12 mouse cellular contexts compared by ENCODE assay signal in genomic region chr1:77505263-77505662, GRCm38 (mm10). TPM values are rescaled to one million over a fixed set of nuclear protein-coding genes. Genes with fewer than 3 reads are reported as not detected.
DNase-seq lines count a peak whose midpoint lies in the region; ATAC-seq and TF ChIP-seq lines count a peak whose summit lies in the region.
"Had no signal": no experiment of that assay in that cellular context is flagged by ENCODE, and none has a peak within 500 bp of the region (broad histone marks: within the 10 kb centered on the region; RNA-seq: fewer than 3 reads in every experiment).

No protein-coding gene starts in this region.

- no peak for ATAC-seq in lung, embryonic 15.5 days (ENCODE audit: borderline replicate concordance, extremely low read depth, low FRiP score, low TSS enrichment)
- ATAC-seq in forebrain, embryonic 12.5 days (ENCODE audit: low FRiP score): no peak
- ATAC-seq in hindbrain, postnatal 0 days: no peak
- no peak for ATAC-seq in neural tube, embryonic 13.5 days (ENCODE audit: low read depth)
- no peak for ATAC-seq in liver, embryonic 12.5 days
- ATAC-seq: inflammation-experienced regulatory T-cells, adult 6 months had no signal

- H3K9ac ChIP-seq in lung, embryonic 15.5 days: no peak overlapping the region
- H3K9ac ChIP-seq in forebrain, embryonic 12.5 days: 0 out of 2 replicates have a peak overlapping the region, but pooled peaks have one; percentile 22
- no peak overlapping the region for H3K9ac ChIP-seq in hindbrain, postnatal 0 days (replicated peaks; ENCODE audit: low read length)
- H3K9ac ChIP-seq in neural tube, embryonic 13.5 days: 0 out of 2 replicates have a peak overlapping the region, but pooled peaks have one; percentile 54
- H3K9ac ChIP-seq in liver, embryonic 12.5 days: no peak overlapping the region

- DNase-seq in lung, postnatal 14 days: no peak
- DNase-seq in hindbrain, postnatal 0 days (ENCODE audit: low spot score): no peak
- DNase-seq in embryo, embryonic 11 days: no peak
- no peak for DNase-seq in embryo, embryonic 9.5 days (ENCODE audit: extremely low spot score)
- DNase-seq: cerebellum, adult 11-12 months; heart, adult 18-20 months had no signal

- no peaks in the 10 kb centered on the region for H3K9me3 ChIP-seq in lung, embryonic 15.5 days
- no peaks in the 10 kb centered on the region for H3K9me3 ChIP-seq in forebrain, embryonic 12.5 days
- H3K9me3 ChIP-seq in hindbrain, postnatal 0 days (ENCODE audit: low read length): no peaks in the 10 kb centered on the region
- H3K9me3 ChIP-seq in neural tube, embryonic 13.5 days: no peaks in the 10 kb centered on the region
- H3K9me3 ChIP-seq in liver, embryonic 12.5 days (replicated peaks): no peaks in the 10 kb centered on the region

- H3K27ac ChIP-seq in lung, embryonic 15.5 days: no peak overlapping the region
- peak overlapping the region; percentile 80 for H3K27ac ChIP-seq in forebrain, embryonic 12.5 days
- no peak overlapping the region for H3K27ac ChIP-seq in hindbrain, postnatal 0 days
- H3K27ac ChIP-seq in neural tube, embryonic 13.5 days (replicated peaks): 0 out of 2 replicates have a peak overlapping the region, but pooled peaks have one; percentile 3
- H3K27ac ChIP-seq in liver, embryonic 12.5 days: no peak overlapping the region
- H3K27ac ChIP-seq: stomach, postnatal 0 days had no signal

- TF ChIP-seq CTCF in hindbrain, postnatal 0 days (IDR thresholded peaks at IDR 0.05; ENCODE audit: low read depth): no peak

- no peaks in the 10 kb centered on the region for H3K27me3 ChIP-seq in lung, embryonic 15.5 days
- peaks cover 5% of the 10 kb centered on the region; the same call in 1 of the 2 replicates for H3K27me3 ChIP-seq in forebrain, embryonic 12.5 days
- no peaks in the 10 kb centered on the region for H3K27me3 ChIP-seq in hindbrain, postnatal 0 days (ENCODE audit: insufficient read depth, low read length)
- H3K27me3 ChIP-seq in neural tube, embryonic 13.5 days: no peaks in the 10 kb centered on the region
- no peaks in the 10 kb centered on the region for H3K27me3 ChIP-seq in liver, embryonic 12.5 days (replicated peaks)

- peaks cover 20% of the 10 kb centered on the region; the same call in 1 of the 2 replicates for H3K4me1 ChIP-seq in lung, embryonic 15.5 days
- H3K4me1 ChIP-seq in forebrain, embryonic 12.5 days: peaks cover 90% of the 10 kb centered on the region
- peaks cover 13% of the 10 kb centered on the region; the same call in 1 of the 2 replicates for H3K4me1 ChIP-seq in hindbrain, postnatal 0 days (ENCODE audit: insufficient read depth, low read length)
- peaks cover 90% of the 10 kb centered on the region for H3K4me1 ChIP-seq in neural tube, embryonic 13.5 days (replicated peaks)
- H3K4me1 ChIP-seq in liver, embryonic 12.5 days: no peaks in the 10 kb centered on the region

- 0 out of 2 replicates have a peak, but pooled peaks cover 5% of the 10 kb centered on the region for H3K36me3 ChIP-seq in lung, embryonic 15.5 days
- H3K36me3 ChIP-seq in forebrain, embryonic 12.5 days (replicated peaks): peaks cover 49% of the 10 kb centered on the region
- 0 out of 2 replicates have a peak, but pooled peaks cover 6% of the 10 kb centered on the region for H3K36me3 ChIP-seq in hindbrain, postnatal 0 days (ENCODE audit: insufficient read depth, low read length)
- peaks cover 7% of the 10 kb centered on the region; the same call in 1 of the 2 replicates for H3K36me3 ChIP-seq in neural tube, embryonic 13.5 days
- H3K36me3 ChIP-seq in liver, embryonic 12.5 days: no peaks in the 10 kb centered on the region

- 68% methylated on average over 8 of the region's 8 CpGs for WGBS in lung, embryonic 15.5 days
- WGBS in forebrain, embryonic 12.5 days: 63% methylated on average over 8 of the region's 8 CpGs
- 62% methylated on average over 8 of the region's 8 CpGs for WGBS in hindbrain, postnatal 0 days
- WGBS in neural tube, embryonic 13.5 days: 62% methylated on average over 8 of the region's 8 CpGs
- WGBS in liver, embryonic 12.5 days (ENCODE audit: insufficient replicate concordance): 75% methylated on average over 8 of the region's 8 CpGs

- H3K4me3 ChIP-seq in lung, embryonic 15.5 days: no peak overlapping the region
- H3K4me3 ChIP-seq in forebrain, embryonic 12.5 days (replicated peaks): peak overlapping the region; percentile 30
- H3K4me3 ChIP-seq in hindbrain, postnatal 0 days (ENCODE audit: low read length): peak overlapping the region; percentile 26; the same call in 1 of the 2 replicates
- H3K4me3 ChIP-seq in neural tube, embryonic 13.5 days: peak overlapping the region; percentile 34
- H3K4me3 ChIP-seq in liver, embryonic 12.5 days: no peak overlapping the region

- peak overlapping the region; percentile 18; the same call in 1 of the 2 replicates for H3K4me2 ChIP-seq in lung, embryonic 15.5 days
- H3K4me2 ChIP-seq in forebrain, embryonic 12.5 days: peak overlapping the region; percentile 53
- H3K4me2 ChIP-seq in hindbrain, postnatal 0 days (ENCODE audit: low read depth, low read length): peak overlapping the region; percentile 53
- H3K4me2 ChIP-seq in neural tube, embryonic 13.5 days: peak overlapping the region; percentile 58
- H3K4me2 ChIP-seq in liver, embryonic 12.5 days: no peak overlapping the region

RNA-seq across cellular contexts. Expression of gene Epha4, which starts 9.6 kb away (rescaled TPM):
- 14.2 and 16.9 TPM in 2 replicates for polyA plus RNA-seq in lung, embryonic 15.5 days (2015; fragmentation: Nextera tagmentation; extraction: Ambion mirVana)
- polyA plus RNA-seq in forebrain, embryonic 12.5 days (2016; fragmentation: Nextera tagmentation; extraction: Ambion mirVana): 56.2 and 58.4 TPM in 2 replicates
- total RNA-seq in hindbrain, postnatal 0 days (2014; rRNA removed): 88.1 and 107 TPM in 2 replicates
- 34.2 and 36.0 TPM in 2 replicates for polyA plus RNA-seq in hindbrain, postnatal 0 days (2015; fragmentation: Nextera tagmentation; extraction: Ambion mirVana)
- 27.0 and 29.0 TPM in 2 replicates for polyA plus RNA-seq in neural tube, embryonic 13.5 days (2015; fragmentation: Nextera tagmentation; extraction: Ambion mirVana)
- 1.6 and 1.7 TPM in 2 replicates for polyA plus RNA-seq in liver, embryonic 12.5 days (2016; fragmentation: Nextera tagmentation; extraction: Ambion mirVana)

Comparison
In these comparisons a context has a peak if more than half of its experiments do, and no peak if none do; other contexts are left out.
1. H3K27ac ChIP-seq: peak in forebrain, embryonic 12.5 days (single experiment) and neural tube, embryonic 13.5 days (single experiment); none in lung, embryonic 15.5 days (single experiment), hindbrain, postnatal 0 days (single experiment) and liver, embryonic 12.5 days (single experiment).
2. H3K4me3 ChIP-seq: peak in forebrain, embryonic 12.5 days (single experiment), hindbrain, postnatal 0 days (single experiment) and neural tube, embryonic 13.5 days (single experiment); none in lung, embryonic 15.5 days (single experiment) and liver, embryonic 12.5 days (single experiment).
3. H3K9ac ChIP-seq: peak in forebrain, embryonic 12.5 days (single experiment) and neural tube, embryonic 13.5 days (single experiment); none in lung, embryonic 15.5 days (single experiment), hindbrain, postnatal 0 days (single experiment) and liver, embryonic 12.5 days (single experiment).